Mouse (Mus musculus) liver, embryonic 14.5 days (tissue): ENCODE data around the gene Ptprb.

ENCODE experiments used
- CTCF ChIP-seq: IDR thresholded peaks from 2 replicates; pipeline ENCODE4 v1.5.1; 2016; ENCODE audit warnings: antibody characterized with exemption, low read depth, control low read depth
- EP300 ChIP-seq: IDR thresholded peaks from 2 replicates; pipeline ENCODE4 v1.6.1; 2016; ENCODE audit warnings: antibody characterized with exemption, low read depth

DNA sequence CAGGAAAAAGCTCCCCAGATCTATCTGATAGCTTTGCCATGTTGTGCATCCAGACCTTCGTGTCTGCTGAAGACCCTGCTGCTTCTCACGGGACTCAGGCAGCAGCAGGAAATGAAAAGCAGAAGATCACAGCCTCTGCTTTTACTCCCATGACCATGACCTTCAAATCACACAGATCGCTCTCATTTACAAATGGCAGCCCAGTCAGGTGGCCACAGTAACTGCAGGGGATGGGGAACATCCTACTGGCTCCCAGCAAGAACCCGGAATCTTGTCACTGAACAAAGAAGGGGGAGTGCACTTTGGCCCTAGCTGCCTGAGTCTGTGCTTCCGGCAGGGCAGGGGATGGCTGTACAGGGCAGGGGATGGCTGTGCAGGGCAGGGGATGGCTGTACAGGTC, 40.0 kb upstream of the Ptprb start:
- no peak for TF ChIP-seq CTCF
- no peak for TF ChIP-seq EP300
